Mouse (Mus musculus) spleen, adult 2 months (tissue): ENCODE data around the gene Camk1d. TPM values are rescaled to one million over a fixed set of nuclear protein-coding genes. Genes with fewer than 3 reads are reported as not detected.

Experiments used
- DNase-seq, 2 experiments: peaks; one replicate each; pipeline versions ENCODE4 v3.0.0 to v3.0.0-alpha.2; 2012 to 2021; ENCODE audit warnings: low spot score in 2 of 2, low read depth in 1 of 2
- H3K27ac ChIP-seq: fragments of 200-500 bp; 2 replicates; pipeline ENCODE4 v1.5.1; 2012; ENCODE audit warnings: low read length, inconsistent platforms; ENCODE audit not compliant: insufficient read depth
- H3K27me3 ChIP-seq: fragments of 200-500 bp; 2 replicates; pipeline ENCODE4 v1.6.1; 2012; ENCODE audit warnings: mild to moderate bottlenecking, moderate library complexity, low read length, inconsistent platforms; ENCODE audit not compliant: control insufficient read depth, insufficient read depth
- H3K36me3 ChIP-seq: fragments of 200-500 bp; 2 replicates; pipeline ENCODE4 v1.6.1; 2012; ENCODE audit warnings: mild to moderate bottlenecking, low read length, inconsistent platforms; ENCODE audit not compliant: control insufficient read depth, insufficient read depth
- H3K4me1 ChIP-seq: fragments of 200-500 bp; 2 replicates; pipeline ENCODE4 v1.6.1; 2011; ENCODE audit warnings: inconsistent platforms; ENCODE audit not compliant: control insufficient read depth, insufficient read depth, insufficient read length
- H3K4me3 ChIP-seq: fragments of 200-500 bp; 2 replicates; pipeline ENCODE4 v1.5.1; 2011; ENCODE audit warnings: mild to moderate bottlenecking, inconsistent platforms; ENCODE audit not compliant: insufficient read depth, insufficient read length; ENCODE audit errors: extremely low read depth
- CTCF ChIP-seq: fragments of 200-500 bp; IDR thresholded peaks from 2 replicates; pipeline ENCODE4 v1.5.1; 2011; ENCODE audit warnings: mild to moderate bottlenecking, inconsistent platforms; ENCODE audit not compliant: insufficient read depth, insufficient read length, insufficient replicate concordance; ENCODE audit errors: extremely low read depth
- POLR2A ChIP-seq: fragments of 200-500 bp; IDR thresholded peaks from 2 replicates; pipeline ENCODE4 v1.6.1; 2011; ENCODE audit warnings: low read depth, low read length, inconsistent platforms
- WGBS: fragments of 180-500 bp; shearing (Covaris S2); methylation state at CpG from one replicate; pipeline ENCODE4 v1.1.7; 2018; 5-methylcytosine and 5-hydroxymethylcytosine counted together
- polyA plus RNA-seq: library from polyadenylated mRNA; depleted of rRNA; stranded (reverse); fragments of >200 nt; gene quantifications from 2 replicates; pipeline ENCODE4 v1.2.3, GENCODE M21; 2012

Gene Camk1d
- polyA plus RNA-seq, 1 experiment, result 5.8 TPM

DNA sequence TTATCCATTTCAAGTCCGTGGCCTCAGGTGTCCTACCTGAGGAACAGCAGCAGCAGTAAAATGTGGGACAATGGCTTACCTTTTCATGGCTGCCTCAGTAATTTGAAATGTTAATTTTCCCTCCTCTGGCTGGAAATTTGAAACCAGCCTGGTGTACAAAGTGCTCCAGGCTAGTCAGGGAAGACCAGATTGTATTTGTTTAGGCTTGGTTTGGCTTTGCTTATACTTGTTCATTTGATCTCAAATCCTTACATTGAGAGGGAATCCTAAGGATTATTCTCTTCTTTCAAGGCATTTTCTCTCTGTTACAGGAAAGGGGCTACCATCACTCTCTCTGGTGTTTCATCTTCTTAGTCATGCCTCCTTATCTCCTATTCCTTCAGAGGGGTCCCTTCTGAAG lies 236.8 kb downstream of the Camk1d start:
- no peak for DNase-seq
- H3K4me1 ChIP-seq, result no peaks in the 10 kb centered on the region; the same call in 1 of the 2 replicates
- TF ChIP-seq POLR2A (no peak), CTCF (no peak)
- WGBS, result 93% methylated on average over 1 of the region's 1 CpGs
- no peak overlapping the region for H3K4me3 ChIP-seq
- H3K36me3 ChIP-seq, result no peaks in the 10 kb centered on the region
- H3K27me3 ChIP-seq, result no peaks in the 10 kb centered on the region
- no peak overlapping the region for H3K27ac ChIP-seq

DNA sequence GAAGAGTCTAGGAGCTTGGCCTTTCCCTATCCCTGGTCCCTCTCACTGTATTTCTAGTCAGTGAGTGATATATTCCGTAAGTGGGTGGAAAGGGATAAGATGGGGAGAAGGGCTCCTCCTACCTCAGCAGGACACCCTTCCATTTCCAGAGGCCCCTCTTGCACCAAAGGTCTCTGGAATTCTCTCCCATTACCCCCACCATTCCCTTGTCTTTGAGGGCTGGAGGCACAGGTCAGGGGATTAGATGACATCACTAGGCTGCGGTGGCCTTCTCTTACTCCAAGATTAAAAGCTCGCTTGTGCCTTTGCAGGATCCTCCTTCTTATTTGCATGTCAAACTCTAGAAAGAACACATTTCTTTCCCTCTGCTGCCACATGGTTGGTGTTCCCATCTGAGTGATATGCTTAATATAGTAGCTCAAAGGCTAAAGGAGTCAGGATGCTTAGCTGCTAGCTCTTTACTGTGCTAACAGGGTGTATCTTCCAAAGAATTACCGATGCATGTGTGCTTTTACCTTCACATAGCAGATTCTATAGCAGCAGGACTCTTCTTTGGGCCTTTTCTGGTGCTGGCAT lies 244.9 kb downstream of the Camk1d start:
- 91% methylated on average over 4 of the region's 4 CpGs for WGBS

DNA sequence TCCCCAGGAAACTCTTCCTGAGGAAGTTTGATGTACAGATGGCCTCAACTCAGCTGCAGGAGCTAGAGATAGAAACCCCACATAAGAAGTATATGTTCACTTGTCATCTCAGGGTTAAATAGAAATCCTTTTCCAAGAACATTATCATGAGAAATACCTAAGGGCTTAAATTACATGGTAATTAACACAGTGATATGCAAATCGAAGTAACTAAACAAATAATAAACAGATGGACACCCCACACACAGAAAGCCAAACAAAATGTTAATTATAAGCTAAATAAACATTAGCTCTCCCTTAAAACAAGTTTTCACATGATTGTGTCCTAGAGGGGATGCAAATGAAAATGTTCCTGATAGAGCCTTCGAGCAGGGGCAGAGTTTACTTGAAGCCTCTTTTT lies 246.8 kb downstream of the Camk1d start:
- no peaks in the 10 kb centered on the region for H3K27me3 ChIP-seq
- 88% methylated on average over 2 of the region's 2 CpGs for WGBS
- no peak overlapping the region for H3K27ac ChIP-seq
- H3K4me1 ChIP-seq, result no peaks in the 10 kb centered on the region
- DNase-seq, result no peak
- no peak for TF ChIP-seq POLR2A
- TF ChIP-seq CTCF, result no peak
- no peak overlapping the region for H3K4me3 ChIP-seq
- no peaks in the 10 kb centered on the region for H3K36me3 ChIP-seq

More for the DNA sequence above, 244.9 kb downstream of the Camk1d start:
- no peak for DNase-seq
- Histone ChIP-seq H3K36me3 (no peaks in the 10 kb centered on the region), H3K4me3 (no peak overlapping the region), H3K27me3 (no peaks in the 10 kb centered on the region), H3K4me1 (no peaks in the 10 kb centered on the region), H3K27ac (no peak overlapping the region)
- TF ChIP-seq POLR2A, result no peak
- TF ChIP-seq CTCF, result no peak

DNA sequence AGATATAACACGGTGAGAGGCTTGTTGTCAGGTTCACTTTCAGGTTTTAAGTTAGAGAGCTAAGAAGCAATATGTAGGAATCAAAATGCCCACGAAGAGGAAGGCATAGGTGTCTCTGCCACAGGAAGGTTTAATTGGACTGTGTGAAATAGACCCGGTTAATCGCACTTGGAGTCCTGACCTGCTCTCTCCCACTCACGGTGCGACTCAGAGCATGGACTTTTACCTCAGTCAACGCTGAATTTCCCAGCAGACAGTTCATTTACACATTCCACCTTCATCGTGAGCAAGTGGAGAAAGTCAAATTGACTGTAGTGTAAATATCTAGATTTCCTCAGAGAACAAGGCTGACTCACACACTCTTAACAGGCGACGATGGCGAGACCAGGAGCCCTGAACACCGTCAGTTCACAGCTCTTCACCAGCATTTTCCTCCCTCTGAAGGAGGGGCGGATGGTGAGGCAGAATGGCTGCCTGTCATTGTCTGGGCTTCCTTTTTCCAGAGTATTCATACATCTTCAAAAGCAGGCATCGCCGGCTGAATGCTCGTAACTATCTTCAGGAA lies 255.6 kb downstream of the Camk1d start:
- no peak for DNase-seq
- Histone ChIP-seq H3K27ac (no peak overlapping the region), H3K4me3 (no peak overlapping the region), H3K27me3 (no peaks in the 10 kb centered on the region), H3K4me1 (no peaks in the 10 kb centered on the region), H3K36me3 (no peaks in the 10 kb centered on the region)
- 96% methylated on average over 16 of the region's 16 CpGs for WGBS
- TF ChIP-seq CTCF (no peak), POLR2A (no peak)

DNA sequence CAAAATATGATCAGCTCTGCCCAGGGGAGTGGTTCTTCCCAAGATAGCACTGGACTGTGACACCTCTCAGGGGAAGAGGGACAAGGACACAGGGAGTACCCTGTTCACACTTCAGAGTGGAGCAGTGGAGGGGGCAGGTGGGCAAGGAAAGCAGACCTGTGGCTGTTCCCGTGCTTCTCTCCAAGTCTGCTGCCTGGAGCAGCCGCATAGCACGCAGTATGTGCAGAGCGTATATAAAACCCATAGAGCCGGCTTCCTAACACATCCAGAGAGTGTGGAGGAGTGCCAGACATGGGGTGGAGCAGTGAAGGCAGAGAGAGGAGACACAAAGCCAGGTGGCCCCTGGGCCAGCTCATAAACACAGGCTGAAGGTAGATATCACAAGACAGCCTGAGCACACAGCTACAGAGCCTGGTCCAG lies 256.2 kb downstream of the Camk1d start:
- no peaks in the 10 kb centered on the region for H3K4me1 ChIP-seq
- 88% methylated on average over 5 of the region's 5 CpGs for WGBS
- DNase-seq, result no peak

DNA sequence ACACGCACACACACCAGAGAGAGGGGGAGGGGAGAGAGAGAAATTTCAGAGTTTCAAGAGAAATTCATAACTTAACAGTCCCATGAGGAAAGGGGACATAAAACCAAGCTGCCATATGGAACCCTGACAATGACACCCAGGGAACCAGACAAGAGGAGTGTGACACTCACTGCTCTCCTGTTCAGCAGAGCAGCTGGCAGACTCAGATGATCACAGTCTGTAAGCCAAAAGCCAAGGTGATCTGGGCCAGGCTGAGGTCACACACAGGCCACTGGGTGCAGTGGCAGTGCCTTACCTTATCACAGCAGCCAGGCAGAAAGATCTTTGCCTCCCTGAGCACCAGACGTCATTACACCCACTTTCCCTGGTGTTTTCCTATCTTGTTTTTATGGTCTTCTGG lies 258.2 kb downstream of the Camk1d start:
- no peaks in the 10 kb centered on the region for H3K4me1 ChIP-seq
- WGBS, result 92% methylated on average over 2 of the region's 2 CpGs
- no peaks in the 10 kb centered on the region for H3K36me3 ChIP-seq
- no peak overlapping the region for H3K27ac ChIP-seq
- TF ChIP-seq CTCF (no peak), POLR2A (no peak)
- DNase-seq, result no peak
- H3K4me3 ChIP-seq, result no peak overlapping the region
- H3K27me3 ChIP-seq, result no peaks in the 10 kb centered on the region

More for the DNA sequence above, 256.2 kb downstream of the Camk1d start:
- no peak overlapping the region for H3K4me3 ChIP-seq
- H3K27ac ChIP-seq, result no peak overlapping the region
- no peaks in the 10 kb centered on the region for H3K27me3 ChIP-seq
- TF ChIP-seq CTCF (no peak), POLR2A (no peak)
- H3K36me3 ChIP-seq, result no peaks in the 10 kb centered on the region

DNA sequence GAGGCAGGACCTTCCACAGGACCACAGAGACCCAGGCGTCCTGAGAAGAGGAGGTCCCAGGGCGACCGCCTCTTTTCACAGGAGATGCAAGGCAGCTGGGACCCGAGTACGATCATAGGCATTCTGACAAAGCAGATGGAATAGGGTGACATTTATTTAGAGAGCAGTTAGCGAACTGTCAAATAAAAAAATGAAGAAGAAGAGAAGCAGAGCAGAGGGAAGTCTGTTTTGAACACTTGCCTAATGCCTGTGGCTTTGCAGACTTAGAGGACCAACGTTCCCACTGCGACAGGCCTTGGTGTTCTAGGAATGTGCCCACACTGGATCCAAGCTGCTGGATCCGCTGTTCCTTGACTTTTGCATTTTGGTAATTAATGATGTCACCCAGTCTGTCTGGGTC lies 259.5 kb downstream of the Camk1d start:
- H3K27me3 ChIP-seq, result no peaks in the 10 kb centered on the region
- DNase-seq, result no peak
- H3K4me1 ChIP-seq, result no peaks in the 10 kb centered on the region
- no peak for TF ChIP-seq CTCF
- no peak for TF ChIP-seq POLR2A
- 81% methylated on average over 9 of the region's 9 CpGs for WGBS
- no peak overlapping the region for H3K4me3 ChIP-seq
- no peak overlapping the region for H3K27ac ChIP-seq
- H3K36me3 ChIP-seq, result no peaks in the 10 kb centered on the region
